Mouse (Mus musculus): ENCODE data around the gene 4930535I16Rik. TPM values are rescaled to one million over a fixed set of nuclear protein-coding genes. Genes with fewer than 3 reads are reported as not detected.

The 4930535I16Rik gene
- polyA plus RNA-seq, 1 experiment from 2014 or later: not detected

GRCm38 (mm10) chr4:123916748-123917547, 874 bp downstream of the 4930535I16Rik start, which contains the start of gene Rragc:
TSS of gene Rragc (plus strand) at chr4:123917446.
- ATAC-seq (ENCODE audit: insufficient read depth, low FRiP score): peak; percentile 99
- Histone ChIP-seq H3K9me3 (replicated peaks; ENCODE audit: control insufficient read depth, low read length) (no peaks in the 10 kb centered on the region), H3K36me3 (ENCODE audit: control insufficient read depth, insufficient read depth, low read length) (0 out of 2 replicates have a peak, but pooled peaks cover 6% of the 10 kb centered on the region), H3K4me1 (ENCODE audit: control insufficient read depth, insufficient read depth, low read length) (peaks cover 16% of the 10 kb centered on the region), H3K4me3 (replicated peaks; ENCODE audit: low read length) (peak within 1 kb of the TSS; percentile 99), H3K27ac (ENCODE audit: low read length) (peak within 1 kb of the TSS; percentile 90), H3K9ac (ENCODE audit: low read length) (peak within 1 kb of the TSS; percentile 97), H3K27me3 (ENCODE audit: control insufficient read depth, insufficient read depth, low read length) (no peaks in the 10 kb centered on the region), H3K4me2 (ENCODE audit: low read depth, low read length) (peak within 1 kb of the TSS; percentile 76)
- under 1% methylated on average over 48 of the region's 49 CpGs for WGBS

GRCm38 (mm10) chr4:123912431-123912830, 5.4 kb downstream of the 4930535I16Rik start:
- 45% methylated on average over 2 of the region's 2 CpGs for WGBS
- peaks cover 6% of the 10 kb centered on the region for H3K4me1 ChIP-seq (ENCODE audit: control insufficient read depth, insufficient read depth, low read length)
- no peak for ATAC-seq (ENCODE audit: insufficient read depth, low FRiP score)
- H3K27ac ChIP-seq (ENCODE audit: low read length): no peak overlapping the region
- 0 out of 2 replicates have a peak, but pooled peaks cover 6% of the 10 kb centered on the region for H3K36me3 ChIP-seq (ENCODE audit: control insufficient read depth, insufficient read depth, low read length)
- H3K4me2 ChIP-seq (ENCODE audit: low read depth, low read length): no peak overlapping the region
- H3K9ac ChIP-seq (ENCODE audit: low read length): no peak overlapping the region
- no peaks in the 10 kb centered on the region for H3K9me3 ChIP-seq (replicated peaks; ENCODE audit: control insufficient read depth, low read length)
- H3K27me3 ChIP-seq (ENCODE audit: control insufficient read depth, insufficient read depth, low read length): no peaks in the 10 kb centered on the region
- H3K4me3 ChIP-seq (replicated peaks; ENCODE audit: low read length): no peak overlapping the region

- Histone ChIP-seq H3K36me3 (ENCODE audit: control insufficient read depth, insufficient read depth, low read length) (0 out of 2 replicates have a peak, but pooled peaks cover 6% of the 10 kb centered on the region), H3K9ac (ENCODE audit: low read length) (no peak overlapping the region)
- 81% methylated on average over 4 of the region's 4 CpGs for WGBS
Measured at GRCm38 (mm10) chr4:123911503-123911902, 6.3 kb downstream of the 4930535I16Rik start.

GRCm38 (mm10) chr4:123905126-123905668, 12.6 kb downstream of the 4930535I16Rik start:
- no peaks in the 10 kb centered on the region for H3K9me3 ChIP-seq (replicated peaks; ENCODE audit: control insufficient read depth, low read length)
- H3K4me1 ChIP-seq (ENCODE audit: control insufficient read depth, insufficient read depth, low read length): peaks cover 13% of the 10 kb centered on the region
- under 1% methylated on average over 52 of the region's 53 CpGs for WGBS
- peak overlapping the region; percentile 90 for H3K27ac ChIP-seq (ENCODE audit: low read length)
- peak overlapping the region; percentile 93 for H3K9ac ChIP-seq (ENCODE audit: low read length)
- ATAC-seq (ENCODE audit: insufficient read depth, low FRiP score): no peak; the same call in 1 of the 2 replicates
- H3K36me3 ChIP-seq (ENCODE audit: control insufficient read depth, insufficient read depth, low read length): no peaks in the 10 kb centered on the region
- H3K4me3 ChIP-seq (replicated peaks; ENCODE audit: low read length): peak overlapping the region; percentile 81
- peak overlapping the region; percentile 72 for H3K4me2 ChIP-seq (ENCODE audit: low read depth, low read length)
- no peaks in the 10 kb centered on the region for H3K27me3 ChIP-seq (ENCODE audit: control insufficient read depth, insufficient read depth, low read length)

More at GRCm38 (mm10) chr4:123911503-123911902, 6.3 kb downstream of the 4930535I16Rik start:
- no peak for ATAC-seq (ENCODE audit: insufficient read depth, low FRiP score)
- no peaks in the 10 kb centered on the region for H3K9me3 ChIP-seq (replicated peaks; ENCODE audit: control insufficient read depth, low read length)
- H3K27ac ChIP-seq (ENCODE audit: low read length): no peak overlapping the region
- no peak overlapping the region for H3K4me3 ChIP-seq (replicated peaks; ENCODE audit: low read length)
- peaks cover 9% of the 10 kb centered on the region for H3K4me1 ChIP-seq (ENCODE audit: control insufficient read depth, insufficient read depth, low read length)
- no peak overlapping the region for H3K4me2 ChIP-seq (ENCODE audit: low read depth, low read length)
- no peaks in the 10 kb centered on the region for H3K27me3 ChIP-seq (ENCODE audit: control insufficient read depth, insufficient read depth, low read length)

- H3K9ac ChIP-seq (ENCODE audit: low read length): peak within 1 kb of the TSS; percentile 93
- H3K4me2 ChIP-seq (ENCODE audit: low read depth, low read length): peak within 1 kb of the TSS; percentile 76
- peak within 1 kb of the TSS; percentile 81 for H3K4me3 ChIP-seq (replicated peaks; ENCODE audit: low read length)
- H3K9me3 ChIP-seq (replicated peaks; ENCODE audit: control insufficient read depth, low read length): no peaks in the 10 kb centered on the region
- WGBS: 1% methylated on average over 49 of the region's 49 CpGs
- ATAC-seq (ENCODE audit: insufficient read depth, low FRiP score): peak; percentile 100
- no peaks in the 10 kb centered on the region for H3K27me3 ChIP-seq (ENCODE audit: control insufficient read depth, insufficient read depth, low read length)
- H3K27ac ChIP-seq (ENCODE audit: low read length): peak within 1 kb of the TSS; percentile 90
- peaks cover 13% of the 10 kb centered on the region for H3K4me1 ChIP-seq (ENCODE audit: control insufficient read depth, insufficient read depth, low read length)
- H3K36me3 ChIP-seq (ENCODE audit: control insufficient read depth, insufficient read depth, low read length): no peaks in the 10 kb centered on the region
Measured at GRCm38 (mm10) chr4:123904333-123905125, 13.3 kb downstream of the 4930535I16Rik start, which contains the start of gene Mycbp. TSS of gene Mycbp (plus strand) at chr4:123904832.

GRCm38 (mm10) chr4:123903432-123903831, 14.4 kb downstream of the 4930535I16Rik start:
- Histone ChIP-seq H3K27me3 (ENCODE audit: control insufficient read depth, insufficient read depth, low read length) (no peaks in the 10 kb centered on the region), H3K9ac (ENCODE audit: low read length) (no peak overlapping the region), H3K4me1 (ENCODE audit: control insufficient read depth, insufficient read depth, low read length) (peaks cover 13% of the 10 kb centered on the region), H3K4me2 (ENCODE audit: low read depth, low read length) (no peak overlapping the region), H3K4me3 (replicated peaks; ENCODE audit: low read length) (no peak overlapping the region), H3K36me3 (ENCODE audit: control insufficient read depth, insufficient read depth, low read length) (no peaks in the 10 kb centered on the region), H3K27ac (ENCODE audit: low read length) (peak overlapping the region; percentile 47; the same call in 1 of the 2 replicates), H3K9me3 (replicated peaks; ENCODE audit: control insufficient read depth, low read length) (no peaks in the 10 kb centered on the region)
- 71% methylated on average over 3 of the region's 3 CpGs for WGBS
- ATAC-seq (ENCODE audit: insufficient read depth, low FRiP score): no peak

GRCm38 (mm10) chr4:123898696-123899095, 19.1 kb downstream of the 4930535I16Rik start:
- ATAC-seq (ENCODE audit: insufficient read depth, low FRiP score): no peak
- Histone ChIP-seq H3K4me3 (replicated peaks; ENCODE audit: low read length) (no peak overlapping the region), H3K4me1 (ENCODE audit: control insufficient read depth, insufficient read depth, low read length) (no peaks in the 10 kb centered on the region; the same call in 1 of the 2 replicates), H3K4me2 (ENCODE audit: low read depth, low read length) (no peak overlapping the region), H3K27ac (ENCODE audit: low read length) (no peak overlapping the region), H3K9ac (ENCODE audit: low read length) (no peak overlapping the region), H3K36me3 (ENCODE audit: control insufficient read depth, insufficient read depth, low read length) (no peaks in the 10 kb centered on the region), H3K27me3 (ENCODE audit: control insufficient read depth, insufficient read depth, low read length) (no peaks in the 10 kb centered on the region), H3K9me3 (replicated peaks; ENCODE audit: control insufficient read depth, low read length) (no peaks in the 10 kb centered on the region)
- 14% methylated on average over 5 of the region's 5 CpGs for WGBS

- Histone ChIP-seq H3K9ac (ENCODE audit: low read length) (no peak overlapping the region), H3K4me1 (ENCODE audit: control insufficient read depth, insufficient read depth, low read length) (no peaks in the 10 kb centered on the region), H3K36me3 (ENCODE audit: control insufficient read depth, insufficient read depth, low read length) (no peaks in the 10 kb centered on the region), H3K9me3 (replicated peaks; ENCODE audit: control insufficient read depth, low read length) (no peaks in the 10 kb centered on the region), H3K27me3 (ENCODE audit: control insufficient read depth, insufficient read depth, low read length) (no peaks in the 10 kb centered on the region), H3K4me2 (ENCODE audit: low read depth, low read length) (no peak overlapping the region), H3K4me3 (replicated peaks; ENCODE audit: low read length) (no peak overlapping the region), H3K27ac (ENCODE audit: low read length) (no peak overlapping the region)
- 77% methylated on average over 4 of the region's 4 CpGs for WGBS
- ATAC-seq (ENCODE audit: insufficient read depth, low FRiP score): no peak
Measured at GRCm38 (mm10) chr4:123894295-123894694, 23.5 kb downstream of the 4930535I16Rik start.

All from stomach, embryonic 16.5 days (tissue).